Mouse (Mus musculus): ENCODE measurements at regions not wholly inside any gene's neighbourhood (a gene's known extent, or its start where the extent isn't known, plus 50 kb on each side); places are given as distances from the start of the nearest gene placed in this dataset.

GRCm38 (mm10) chr14:111738943-111739342 lies 64.0 kb downstream of the Slitrk5 start:
- TF ChIP-seq POLR2A (IDR thresholded peaks at IDR 0.05; ENCODE audit: low read depth, low read length) (no peak), CTCF (IDR thresholded peaks at IDR 0.05; ENCODE audit: borderline replicate concordance, insufficient read depth, low read length) (no peak)

Data from embryonic fibroblast, embryonic 13.5 days (primary cell).